Mouse (Mus musculus) forebrain, embryonic 11.5 days (tissue): Measurements from ENCODE around the gene Oscar. TPM values are rescaled to one million over a fixed set of nuclear protein-coding genes. Genes with fewer than 3 reads are reported as not detected.
A peak's percentile ranks its signal among the peaks of the same experiment; 100 is the strongest.

Experiments
- ATAC-seq: fragments of 200-750 bp; cut with Nextera tagmentation; replicated peaks from 2 replicates; pipeline ENCODE4 v1.8.0; 2017; ENCODE audit warnings: moderate TSS enrichment; ENCODE audit not compliant: low FRiP score
- DNase-seq: peaks from one replicate; pipeline ENCODE4 v3.0.0-alpha.2; 2017; ENCODE audit warnings: low spot score
- H3K27ac ChIP-seq: fragments of 300-500 bp; sonication (generic); 2 replicates; pipeline ENCODE4 v1.5.1; 2014; ENCODE audit warnings: low read depth, low read length
- H3K27me3 ChIP-seq: fragments of 300-500 bp; sonication (generic); 2 replicates; pipeline ENCODE4 v1.6.1; 2014; ENCODE audit warnings: mild to moderate bottlenecking, low read length, mixed read lengths; ENCODE audit not compliant: control insufficient read depth, insufficient read depth
- H3K36me3 ChIP-seq: fragments of 300-500 bp; sonication (generic); 2 replicates; pipeline ENCODE4 v1.6.1; 2014; ENCODE audit warnings: mild to moderate bottlenecking, low read length, moderate library complexity, mixed read lengths; ENCODE audit not compliant: control insufficient read depth, insufficient read depth
- H3K4me1 ChIP-seq: fragments of 300-500 bp; sonication (generic); replicated peaks from 2 replicates; pipeline ENCODE4 v1.6.1; 2014; ENCODE audit warnings: low read length, mixed read lengths; ENCODE audit not compliant: control insufficient read depth, insufficient read depth
- H3K4me2 ChIP-seq: fragments of 300-500 bp; sonication (generic); 2 replicates; pipeline ENCODE4 v1.6.1; 2014; ENCODE audit warnings: low read depth, mild to moderate bottlenecking, low read length, moderate library complexity, mixed read lengths; ENCODE audit not compliant: severe bottlenecking
- H3K4me3 ChIP-seq: fragments of 300-500 bp; sonication (generic); 2 replicates; pipeline ENCODE4 v1.5.1; 2014; ENCODE audit warnings: low read depth, low read length
- H3K9ac ChIP-seq: fragments of 300-500 bp; sonication (generic); 2 replicates; pipeline ENCODE4 v1.6.1; 2014; ENCODE audit warnings: low read length
- H3K9me3 ChIP-seq: fragments of 300-500 bp; sonication (generic); 2 replicates; pipeline ENCODE4 v1.6.1; 2016; ENCODE audit warnings: low read length, mixed read lengths; ENCODE audit not compliant: control insufficient read depth
- WGBS: fragments of 180-500 bp; shearing (Covaris S2); extraction: QIAGEN DNeasy Blood & Tissue Kit; methylation state at CpG from one replicate; pipeline ENCODE4 v1.1.7; 2014; 5-methylcytosine and 5-hydroxymethylcytosine counted together
- polyA plus RNA-seq: library from polyadenylated mRNA; unstranded; fragments of >200 nt; fragmentation: Nextera tagmentation; extraction: Ambion mirVana; gene quantifications from 2 replicates; pipeline ENCODE4 v1.2.1, GENCODE M21; 2014

Oscar gene
- polyA plus RNA-seq = 0.15 and 0.36 TPM in 2 replicates

GRCm38 (mm10) chr7:3616057-3616388, at the start of gene Oscar:
TSS of gene Oscar (minus strand) at chr7:3616157.
- Histone ChIP-seq H3K4me1 (no peaks in the 10 kb centered on the region; the same call in 1 of the 2 replicates), H3K27me3 (no peaks in the 10 kb centered on the region), H3K27ac (no peak within 1 kb of the TSS), H3K36me3 (peaks cover 3% of the 10 kb centered on the region; the same call in 1 of the 2 replicates), H3K4me2 (peak within 1 kb of the TSS; percentile 69; the same call in 1 of the 2 replicates), H3K4me3 (peak within 1 kb of the TSS; percentile 77), H3K9ac (no peak within 1 kb of the TSS), H3K9me3 (no peaks in the 10 kb centered on the region)
- no peak for ATAC-seq
- WGBS = 83% methylated on average over 4 of the region's 4 CpGs
- no peak for DNase-seq

GRCm38 (mm10) chr7:3665215-3666114, 49.5 kb upstream of the Oscar start, which contains the start of gene Leng1:
TSS of gene Leng1 (minus strand) at chr7:3665840.
- peak within 1 kb of the TSS; percentile 69 for H3K4me3 ChIP-seq
- H3K4me1 ChIP-seq = peaks cover 16% of the 10 kb centered on the region
- peak within 1 kb of the TSS; percentile 79 for H3K9ac ChIP-seq
- WGBS = 5% methylated on average over 45 of the region's 45 CpGs
- H3K27ac ChIP-seq = peak within 1 kb of the TSS; percentile 73
- H3K9me3 ChIP-seq = no peaks in the 10 kb centered on the region
- DNase-seq (peak; percentile 94), ATAC-seq (peak; percentile 99)
- H3K27me3 ChIP-seq = no peaks in the 10 kb centered on the region
- H3K36me3 ChIP-seq = peaks cover 11% of the 10 kb centered on the region
- H3K4me2 ChIP-seq = peak within 1 kb of the TSS; percentile 79

GRCm38 (mm10) chr7:3664524-3665214, 48.7 kb upstream of the Oscar start:
- Histone ChIP-seq H3K9ac (peak overlapping the region; percentile 79), H3K27ac (peak overlapping the region; percentile 73; the same call in 1 of the 2 replicates), H3K4me1 (peaks cover 16% of the 10 kb centered on the region), H3K27me3 (no peaks in the 10 kb centered on the region), H3K4me3 (peak overlapping the region; percentile 69), H3K9me3 (no peaks in the 10 kb centered on the region), H3K36me3 (peaks cover 18% of the 10 kb centered on the region), H3K4me2 (peak overlapping the region; percentile 79)
- ATAC-seq (peak; percentile 43), DNase-seq (no peak)
- 34% methylated on average over 15 of the region's 15 CpGs for WGBS

GRCm38 (mm10) chr7:3658578-3658977, 42.6 kb upstream of the Oscar start:
- H3K4me2 ChIP-seq = no peak overlapping the region
- no peaks in the 10 kb centered on the region for H3K9me3 ChIP-seq
- H3K4me1 ChIP-seq = peaks cover 2% of the 10 kb centered on the region; the same call in 1 of the 2 replicates
- no peak overlapping the region for H3K4me3 ChIP-seq
- H3K36me3 ChIP-seq = peaks cover 51% of the 10 kb centered on the region
- WGBS = 95% methylated on average over 14 of the region's 14 CpGs
- H3K9ac ChIP-seq = no peak overlapping the region
- H3K27ac ChIP-seq = no peak overlapping the region
- H3K27me3 ChIP-seq = no peaks in the 10 kb centered on the region
- ATAC-seq (no peak), DNase-seq (no peak)

- 92% methylated on average over 4 of the region's 4 CpGs for WGBS
- Histone ChIP-seq H3K4me1 (no peaks in the 10 kb centered on the region), H3K27me3 (no peaks in the 10 kb centered on the region), H3K9me3 (no peaks in the 10 kb centered on the region), H3K4me2 (no peak overlapping the region), H3K9ac (no peak overlapping the region), H3K27ac (no peak overlapping the region), H3K4me3 (no peak overlapping the region), H3K36me3 (peaks cover 59% of the 10 kb centered on the region)
- no peak for DNase-seq
- ATAC-seq = no peak
Observed at GRCm38 (mm10) chr7:3656966-3657365, 41.0 kb upstream of the Oscar start.

- H3K9me3 ChIP-seq = no peaks in the 10 kb centered on the region
- peak overlapping the region; percentile 99 for H3K4me3 ChIP-seq
- H3K4me2 ChIP-seq = peak overlapping the region; percentile 71
- ATAC-seq (no peak), DNase-seq (no peak)
- H3K27ac ChIP-seq = no peak overlapping the region
- WGBS = 69% methylated on average over 4 of the region's 4 CpGs
- H3K27me3 ChIP-seq = no peaks in the 10 kb centered on the region
- peaks cover 11% of the 10 kb centered on the region; the same call in 1 of the 2 replicates for H3K36me3 ChIP-seq
- H3K4me1 ChIP-seq = peaks cover 17% of the 10 kb centered on the region
- H3K9ac ChIP-seq = peak overlapping the region; percentile 98
Observed at GRCm38 (mm10) chr7:3646641-3647040, 30.7 kb upstream of the Oscar start.

GRCm38 (mm10) chr7:3646188-3646587, 30.2 kb upstream of the Oscar start:
- DNase-seq (no peak), ATAC-seq (no peak)
- Histone ChIP-seq H3K4me3 (peak overlapping the region; percentile 99), H3K4me1 (peaks cover 17% of the 10 kb centered on the region), H3K4me2 (peak overlapping the region; percentile 71), H3K9me3 (no peaks in the 10 kb centered on the region), H3K9ac (peak overlapping the region; percentile 98), H3K27me3 (no peaks in the 10 kb centered on the region), H3K36me3 (peaks cover 8% of the 10 kb centered on the region; the same call in 1 of the 2 replicates), H3K27ac (no peak overlapping the region)
- 33% methylated on average over 9 of the region's 9 CpGs for WGBS

GRCm38 (mm10) chr7:3645488-3646025, 29.6 kb upstream of the Oscar start:
- ATAC-seq = peak; percentile 4
- H3K36me3 ChIP-seq = peaks cover 2% of the 10 kb centered on the region; the same call in 1 of the 2 replicates
- H3K4me2 ChIP-seq = peak overlapping the region; percentile 71

More at GRCm38 (mm10) chr7:3645488-3646025, 29.6 kb upstream of the Oscar start:
- Histone ChIP-seq H3K27me3 (no peaks in the 10 kb centered on the region), H3K9me3 (no peaks in the 10 kb centered on the region), H3K9ac (peak overlapping the region; percentile 98), H3K4me1 (peaks cover 17% of the 10 kb centered on the region), H3K27ac (peak overlapping the region; percentile 97), H3K4me3 (peak overlapping the region; percentile 99)
- no peak for DNase-seq
- under 1% methylated on average over 49 of the region's 58 CpGs for WGBS
